Mouse (Mus musculus) layer of hippocampus, adult 2 months (tissue): ENCODE measurements around the gene Ss18l2. TPM values are rescaled to one million over a fixed set of nuclear protein-coding genes. Genes with fewer than 3 reads are reported as not detected.
A peak's percentile ranks its signal among the peaks of the same experiment; 100 is the strongest.

Experiments used
- DNase-seq, 2 experiments: peaks; one replicate each; pipeline ENCODE4 v3.0.0; 2022; ENCODE audit warnings: low spot score in 2 of 2
- H3K27ac ChIP-seq: fragments of 200-600 bp; 2 replicates; pipeline ENCODE4 v1.8.1; 2022
- H3K4me3 ChIP-seq: fragments of 200-600 bp; 2 replicates; pipeline ENCODE4 v1.8.1; 2022; ENCODE audit warnings: mild to moderate bottlenecking
- CTCF ChIP-seq: fragments of 200-600 bp; conservative IDR thresholded peaks from 2 replicates; pipeline ENCODE4 v1.8.1; 2022; ENCODE audit warnings: antibody characterized with exemption, mild to moderate bottlenecking, moderate library complexity
- long read RNA-seq, 2 experiments: library from polyadenylated mRNA; stranded (forward); transcript quantifications; one replicate each; pipeline ENCODE4 v2.0.0; 2021; ENCODE audit warnings: borderline mapping rate in 2 of 2
- total RNA-seq, 2 experiments: library from RNA; stranded (reverse); gene quantifications; 2 replicates each; pipeline ENCODE4 v1.2.3; 2021

Gene Ss18l2
- 10 to 100 TPM; 71.8 to 78.8 TPM for total RNA-seq
- long read RNA-seq, experiment 1, transcript Ss18l2-203 (2 exons, 1,175 nt) = minor isoform, 17 of 112 reads
- long read RNA-seq, experiment 1, transcript Ss18l2-201 (3 exons, 577 nt) = minor isoform, 17 of 112 reads
- long read RNA-seq, experiment 1, transcript Ss18l2-207 (1 exons, 2,354 nt) = major isoform, 69 of 112 reads
- long read RNA-seq, experiment 1, partial matches to known transcripts = 0 of 112 reads
- long read RNA-seq, experiment 1, other reads (novel, unspliced or antisense) = 6 of 112 reads
- long read RNA-seq, experiment 2, transcript Ss18l2-203 (2 exons, 1,175 nt) = minor isoform, 26 of 171 reads
- long read RNA-seq, experiment 2, transcript Ss18l2-207 (1 exons, 2,354 nt) = major isoform, 100 of 171 reads
- long read RNA-seq, experiment 2, transcript Ss18l2-201 (3 exons, 577 nt) = minor isoform, 40 of 171 reads
- long read RNA-seq, experiment 2, partial matches to known transcripts = 0 of 171 reads
- long read RNA-seq, experiment 2, other reads (novel, unspliced or antisense) = 0 of 171 reads

- no peak for TF ChIP-seq CTCF
- peak within 1 kb of the TSS; percentile 96 for H3K27ac ChIP-seq
- peak; percentile 98 for DNase-seq
- peak within 1 kb of the TSS; percentile 83 for H3K4me3 ChIP-seq
These were observed at the start of gene Ss18l2 for GRCm38 (mm10) chr9:121709898-121710583. Gene Ss18l2, plus strand, starts transcription at chr9:121710329.

GRCm38 (mm10) chr9:121663467-121663866 lies 46.7 kb upstream of the Ss18l2 start:
- no peak overlapping the region for H3K27ac ChIP-seq
- H3K4me3 ChIP-seq = no peak overlapping the region
- no peak for TF ChIP-seq CTCF
- DNase-seq = no peak

DNA sequence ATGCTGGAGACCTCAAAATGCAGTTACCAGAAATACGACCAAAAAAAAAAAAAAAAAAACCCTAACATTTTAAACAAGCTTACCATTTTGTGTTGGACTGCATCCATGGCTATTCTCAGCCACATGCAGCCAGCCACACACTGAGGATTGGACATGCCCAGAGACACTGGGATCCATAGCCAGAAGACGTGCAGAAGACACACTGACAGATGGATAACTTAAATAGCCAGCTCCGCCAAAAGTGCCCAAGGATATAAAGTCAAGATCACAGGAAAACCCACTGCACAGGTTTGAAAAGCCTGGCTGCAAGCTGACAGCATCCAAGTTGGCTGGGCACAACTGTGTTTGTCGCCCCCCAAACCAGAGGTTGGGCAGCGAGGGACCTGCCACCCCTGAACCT lies 46.0 kb upstream of the Ss18l2 start:
- DNase-seq = no peak
- no peak overlapping the region for H3K27ac ChIP-seq
- no peak for TF ChIP-seq CTCF
- H3K4me3 ChIP-seq = no peak overlapping the region

DNA sequence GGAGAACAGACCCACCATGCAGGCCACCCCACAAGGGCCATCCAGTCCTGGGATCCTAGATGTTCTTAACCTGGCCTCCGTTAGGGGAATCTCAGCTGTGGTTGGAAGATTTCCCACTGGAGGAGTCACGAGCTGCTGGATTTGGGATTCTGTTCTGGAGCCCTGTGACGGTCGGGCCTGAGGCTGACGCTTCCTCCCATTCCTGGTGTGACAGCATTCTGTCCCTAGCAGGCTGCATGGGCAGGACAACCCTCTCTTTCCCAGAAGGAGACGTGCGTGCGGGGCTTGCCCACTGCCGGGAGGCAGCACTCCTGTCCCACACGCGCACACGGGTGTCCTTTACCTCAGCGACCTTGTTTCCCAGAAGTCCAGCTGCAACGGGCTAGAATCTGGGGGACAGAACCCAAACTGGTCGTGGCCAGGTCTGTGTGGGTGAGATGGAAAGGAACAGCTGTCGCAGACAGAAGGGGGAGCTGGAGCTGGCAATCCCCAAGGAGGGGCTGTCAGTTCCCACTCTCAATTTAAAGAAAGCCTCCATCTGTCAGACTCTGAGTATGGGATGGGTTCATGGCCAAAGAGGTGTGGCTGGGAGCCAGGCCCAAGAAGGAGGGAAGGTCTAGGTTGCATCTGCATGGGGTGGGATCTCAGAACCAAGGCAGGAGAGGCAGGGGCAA lies 43.0 kb upstream of the Ss18l2 start:
- H3K27ac ChIP-seq = peak overlapping the region; percentile 19; the same call in 1 of the 2 replicates
- H3K4me3 ChIP-seq = no peak overlapping the region
- TF ChIP-seq CTCF = no peak
- peak; percentile 36 to 50 for DNase-seq

- DNase-seq = no peak
- TF ChIP-seq CTCF = no peak
- Histone ChIP-seq H3K4me3 (no peak overlapping the region), H3K27ac (no peak overlapping the region)
These were observed 42.3 kb upstream of the Ss18l2 start for GRCm38 (mm10) chr9:121667822-121668221.

- peak; percentile 76 for TF ChIP-seq CTCF
- Histone ChIP-seq H3K4me3 (peak overlapping the region; percentile 19; the same call in 1 of the 2 replicates), H3K27ac (no peak overlapping the region)
- DNase-seq = no peak
These were observed 40.8 kb upstream of the Ss18l2 start for GRCm38 (mm10) chr9:121669348-121669791.

DNA sequence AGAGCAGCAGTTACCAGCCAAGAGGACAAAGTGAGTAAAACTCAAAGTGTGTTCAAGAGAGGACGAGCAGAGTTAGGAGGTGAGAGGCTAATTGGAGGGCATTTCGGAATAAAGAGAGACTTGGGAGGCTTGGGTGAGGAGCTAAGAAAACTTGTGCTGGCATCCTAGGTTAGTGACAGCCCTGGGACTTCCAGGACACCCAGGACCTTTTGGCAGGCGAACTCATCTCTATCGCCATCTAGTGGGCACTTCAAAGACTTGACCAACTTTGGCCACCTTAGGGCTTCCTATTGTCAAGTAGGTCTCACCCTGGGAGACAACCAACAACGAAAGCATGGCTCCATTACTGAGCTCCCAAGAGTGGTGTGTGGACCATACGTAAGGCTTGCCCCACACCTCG lies 38.8 kb upstream of the Ss18l2 start:
- peak; percentile 26 to 39 for DNase-seq
- no peak overlapping the region for H3K27ac ChIP-seq
- peak; percentile 86 for TF ChIP-seq CTCF
- H3K4me3 ChIP-seq = no peak overlapping the region

DNA sequence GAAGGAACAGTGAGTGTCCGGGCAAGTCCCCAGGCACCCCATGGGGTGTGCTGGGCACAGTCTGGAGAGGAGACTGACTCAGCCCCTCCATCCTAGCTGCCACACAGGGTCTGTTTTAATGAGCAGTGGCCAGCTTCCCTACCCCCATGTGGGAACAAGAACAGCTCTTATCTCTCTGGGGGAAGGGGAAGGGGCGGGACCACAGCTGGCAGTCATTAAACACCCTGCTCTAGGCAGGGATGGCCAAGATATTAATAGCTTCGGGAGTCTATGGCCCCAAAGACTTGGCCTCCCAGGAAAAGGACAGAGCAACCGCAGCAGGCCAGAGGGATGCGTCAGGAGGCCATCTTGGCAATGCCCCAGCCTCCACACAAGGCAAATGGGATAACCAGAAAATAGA lies 37.8 kb upstream of the Ss18l2 start:
- TF ChIP-seq CTCF = no peak
- no peak for DNase-seq
- no peak overlapping the region for H3K27ac ChIP-seq

GRCm38 (mm10) chr9:121673716-121674115 lies 36.4 kb upstream of the Ss18l2 start:
- no peak for DNase-seq
- no peak overlapping the region for H3K27ac ChIP-seq
- TF ChIP-seq CTCF = no peak

More for the DNA sequence above, 37.8 kb upstream of the Ss18l2 start:
- no peak overlapping the region for H3K4me3 ChIP-seq

DNA sequence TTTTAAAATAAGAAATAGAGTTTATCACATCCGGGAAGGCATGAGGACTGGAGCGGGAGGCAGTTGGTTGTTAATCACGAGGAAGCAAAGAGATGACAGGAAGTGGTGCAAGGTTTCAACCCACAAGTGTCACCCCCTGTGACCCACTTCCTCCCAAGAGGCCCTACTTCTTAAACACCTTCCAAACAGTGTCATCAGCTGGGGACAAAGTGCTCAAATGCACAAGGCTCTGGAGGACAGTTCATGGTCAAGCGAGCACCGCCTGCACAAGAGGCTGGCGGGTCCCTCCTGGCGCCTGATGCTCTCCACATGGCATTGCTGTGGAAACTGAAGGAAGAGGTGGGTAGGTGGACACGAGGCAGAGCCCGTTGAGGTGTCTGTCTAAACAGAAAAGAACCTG lies 35.1 kb upstream of the Ss18l2 start:
- TF ChIP-seq CTCF = no peak
- H3K4me3 ChIP-seq = no peak overlapping the region
- DNase-seq = no peak

More at GRCm38 (mm10) chr9:121673716-121674115, 36.4 kb upstream of the Ss18l2 start:
- H3K4me3 ChIP-seq = no peak overlapping the region

DNA sequence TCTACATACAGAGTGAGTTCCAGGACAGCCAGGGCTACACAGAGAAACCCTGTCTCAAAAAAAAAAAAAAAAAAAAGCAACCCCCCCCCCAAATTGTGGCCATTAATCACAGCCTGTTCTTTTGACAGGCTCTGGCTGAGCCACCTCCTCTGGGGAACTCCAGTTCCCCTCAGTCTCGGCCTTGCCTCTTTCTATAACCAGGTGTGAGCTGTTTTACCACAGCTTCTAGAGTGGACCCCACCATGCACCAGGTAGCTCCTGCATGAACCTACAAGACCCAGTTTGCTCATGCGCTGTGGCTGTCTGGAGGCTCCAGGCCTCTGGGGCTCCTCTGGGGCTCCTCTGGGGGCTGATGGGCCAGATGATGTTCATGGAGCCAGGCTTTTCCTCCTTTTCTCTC lies 34.6 kb upstream of the Ss18l2 start:
- TF ChIP-seq CTCF = no peak
- DNase-seq = no peak
- Histone ChIP-seq H3K27ac (no peak overlapping the region), H3K4me3 (no peak overlapping the region)

More for the DNA sequence above, 35.1 kb upstream of the Ss18l2 start:
- H3K27ac ChIP-seq = no peak overlapping the region

DNA sequence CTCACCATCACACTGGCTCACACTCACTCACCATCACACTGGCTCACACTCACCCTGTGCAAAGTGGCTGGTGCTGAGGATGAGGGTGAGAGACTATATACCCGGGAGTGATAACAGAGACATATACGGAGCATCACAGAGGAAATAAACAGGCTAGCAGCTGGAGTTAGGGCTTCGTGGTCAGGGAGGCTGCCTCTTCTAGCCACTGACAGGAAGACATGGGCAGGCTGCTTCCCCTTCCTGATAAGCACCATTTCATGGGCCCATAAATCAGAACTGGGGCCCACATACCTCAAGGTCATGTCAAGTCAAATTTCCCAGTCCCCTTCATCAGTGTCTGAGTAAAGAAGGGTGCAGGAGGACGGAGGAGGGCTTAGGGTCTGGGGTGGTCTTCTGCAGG lies 33.1 kb upstream of the Ss18l2 start:
- no peak for DNase-seq
- Histone ChIP-seq H3K27ac (no peak overlapping the region), H3K4me3 (no peak overlapping the region)
- no peak for TF ChIP-seq CTCF

DNA sequence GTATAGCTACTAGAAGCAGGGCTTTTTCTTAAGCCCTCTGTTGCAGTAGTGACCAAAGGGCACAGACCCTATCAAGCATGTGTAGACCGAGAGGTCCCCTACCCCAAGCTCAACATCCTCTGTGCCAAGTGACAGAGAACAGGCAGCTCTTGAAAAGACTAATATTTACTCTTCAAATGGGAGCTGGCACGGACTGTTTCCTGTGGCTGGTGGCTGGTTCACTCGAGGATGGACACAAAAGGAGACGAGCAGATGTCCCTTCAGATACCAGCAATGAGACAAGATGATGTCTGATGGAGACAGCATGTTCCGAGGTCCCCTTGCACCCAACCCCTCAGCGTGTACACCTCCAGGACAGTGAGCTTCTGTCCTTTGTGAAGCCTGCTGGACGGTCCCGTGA lies 32.7 kb upstream of the Ss18l2 start:
- TF ChIP-seq CTCF = no peak
- no peak overlapping the region for H3K4me3 ChIP-seq

More for the DNA sequence above, 32.7 kb upstream of the Ss18l2 start:
- no peak overlapping the region for H3K27ac ChIP-seq
- no peak for DNase-seq
